Mouse (Mus musculus) kidney, adult 2 months (tissue): ENCODE measurements around the gene Pcgf5.

Source experiments
- CTCF ChIP-seq: fragments of 200-500 bp; conservative IDR thresholded peaks from 2 replicates; pipeline ENCODE4 v1.5.1; 2011; ENCODE audit warnings: low read depth, mild to moderate bottlenecking, control low read depth, low read length, moderate library complexity, mixed read lengths; ENCODE audit not compliant: insufficient read depth, insufficient read length
- POLR2A ChIP-seq: fragments of 200-500 bp; IDR thresholded peaks from one replicate; pipeline ENCODE4 v1.6.1; 2011; ENCODE audit warnings: low read depth, low read length, control low read depth

GRCm38 (mm10) chr19:36378511-36379232 lies 30.6 kb downstream of the Pcgf5 start:
- TF ChIP-seq CTCF (no peak), POLR2A (no peak)
